Mouse (Mus musculus) thymus, postnatal 4 days (tissue): Measurements from ENCODE around the gene Zfp995.
A peak's percentile ranks its signal among the peaks of the same experiment; 100 is the strongest.
"Not testable (repeated sequence)": the region's sequence is repeated elsewhere in the genome, so short reads cannot be mapped to it uniquely, and the experiment has no call there.

ENCODE experiments used
- DNase-seq: peaks from one replicate; pipeline ENCODE4 v3.0.0; 2021

Zfp995 gene

GRCm38 (mm10) chr17:21909456-21910052 is at the start of gene Zfp995:
TSS of gene Zfp995 (minus strand) at chr17:21909926.
- DNase-seq: peak; percentile 67

GRCm38 (mm10) chr17:21909039-21909438 is 687 bp downstream of the Zfp995 start:
- peak; percentile 15 for DNase-seq

DNA sequence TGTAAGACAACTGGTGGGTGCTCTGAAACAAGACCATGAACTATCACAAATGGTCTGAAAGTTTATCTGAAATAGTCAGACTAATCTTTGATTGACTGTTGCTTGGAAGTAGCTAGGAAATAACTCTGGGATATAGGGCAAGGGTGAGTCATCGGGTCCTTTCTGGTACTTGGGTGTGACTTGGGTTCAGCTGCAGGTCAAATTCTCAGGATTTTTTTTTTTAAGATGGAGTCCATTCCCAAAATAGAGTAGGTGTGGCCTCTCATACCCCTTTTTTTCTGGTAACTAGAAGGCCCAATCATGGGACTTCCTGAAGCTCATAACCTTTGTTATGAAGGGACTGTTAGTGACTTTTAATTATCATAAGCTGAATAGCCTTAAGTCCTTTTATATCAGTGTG is 38.5 kb downstream of the Zfp995 start:
- no peak for DNase-seq

DNA sequence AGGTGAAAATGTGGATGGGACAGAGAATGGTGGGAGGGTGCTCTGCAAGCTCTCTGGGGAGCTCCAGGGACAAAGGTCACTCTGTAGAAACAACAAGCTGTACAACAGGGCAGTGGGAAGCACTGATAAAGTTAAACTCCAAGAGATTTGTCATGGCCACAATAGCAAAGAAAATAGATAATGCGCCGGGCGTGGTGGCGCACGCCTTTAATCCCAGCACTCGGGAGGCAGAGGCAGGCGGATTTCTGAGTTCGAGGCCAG is 63.5 kb downstream of the Zfp995 start:
- DNase-seq: not testable (repeated sequence)

DNA sequence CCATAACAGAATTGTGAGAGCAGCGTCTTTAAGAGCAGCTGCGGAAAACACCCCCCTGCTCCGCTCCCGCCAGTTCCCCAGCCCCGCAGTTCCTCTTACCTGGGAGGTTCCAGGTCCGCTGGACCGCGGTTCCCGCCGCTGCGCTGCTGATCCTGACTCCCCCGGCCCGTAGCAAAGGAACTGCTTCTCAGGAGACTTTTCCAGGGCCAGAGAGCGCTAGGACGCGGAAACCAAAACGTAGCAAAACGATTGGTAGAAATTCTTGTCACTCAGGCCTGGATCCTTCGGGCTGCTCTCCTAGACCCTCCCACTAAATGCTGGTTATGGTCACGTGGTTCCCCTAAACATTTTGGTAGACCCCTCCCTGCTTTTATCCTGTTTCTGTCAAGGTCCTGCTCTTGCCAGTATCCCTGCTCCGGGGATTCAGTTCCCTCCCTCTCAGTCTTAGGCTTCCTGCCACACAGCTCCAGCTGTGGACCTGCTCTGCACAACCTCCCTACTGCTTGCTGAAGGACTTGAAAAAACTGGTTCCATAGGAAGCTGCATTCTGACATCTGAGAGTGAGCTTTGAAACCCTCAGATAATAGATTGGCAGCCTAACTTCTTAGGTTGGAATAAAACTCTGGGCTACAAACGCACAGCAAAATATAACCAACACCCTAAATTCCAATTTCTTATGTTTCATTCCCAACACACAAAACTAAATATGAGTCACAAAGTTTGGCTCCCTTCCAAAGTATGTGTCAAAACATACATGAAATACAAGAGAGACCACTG is 64.0 kb downstream of the Zfp995 start, which contains the start of gene Zfp820:
Zfp820 (minus strand) TSS at position 228 of the 777 bp plus-strand sequence.
- peak; percentile 56 for DNase-seq

DNA sequence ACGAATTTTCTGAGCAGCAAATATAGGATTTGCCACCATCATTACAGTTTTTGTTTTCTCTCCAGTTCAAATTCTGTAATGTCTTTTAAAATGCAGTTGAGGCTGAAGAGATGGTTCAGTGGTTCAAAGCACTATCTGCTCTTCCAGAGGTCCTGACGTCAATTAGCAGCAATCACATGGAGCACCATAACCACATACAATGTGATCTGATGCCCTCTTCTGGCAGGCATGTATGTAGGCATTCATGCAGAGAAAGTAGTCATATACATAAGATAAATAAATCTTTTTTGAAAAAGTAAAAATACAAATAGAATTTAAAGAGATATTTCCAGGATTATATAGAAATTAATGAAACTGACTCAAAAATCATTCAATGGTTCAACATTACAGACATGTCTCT is 71.2 kb downstream of the Zfp995 start:
- no peak for DNase-seq
